9 mouse cellular contexts compared by ENCODE assay signal in the genomic region with DNA sequence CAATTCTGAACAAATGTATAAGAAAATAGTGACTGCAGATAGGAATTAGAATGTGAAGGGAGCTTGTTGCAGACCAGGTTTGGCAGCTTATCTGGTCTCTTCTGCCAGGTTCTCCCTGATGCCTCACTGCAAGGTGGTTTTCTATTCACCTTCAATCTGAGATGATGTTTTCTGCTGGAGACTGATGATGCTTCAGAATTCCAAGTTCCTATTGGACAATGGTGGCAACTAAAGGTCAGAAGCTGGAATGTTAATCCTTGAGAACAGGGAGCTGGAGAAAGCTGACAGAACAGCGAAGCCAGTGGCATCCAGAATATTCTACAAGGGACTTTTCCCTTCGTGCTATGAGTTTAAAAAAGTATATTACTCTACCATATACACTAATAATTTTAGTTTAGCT. TPM values are rescaled to one million over a fixed set of nuclear protein-coding genes. Genes with fewer than 3 reads are reported as not detected.
DNase-seq lines count a peak whose midpoint lies in the region; ATAC-seq and TF ChIP-seq lines count a peak whose summit lies in the region.
"Had no signal": no experiment of that assay in that cellular context is flagged by ENCODE, and none has a peak within 500 bp of the region (broad histone marks: within the 10 kb centered on the region; RNA-seq: fewer than 3 reads in every experiment).

No protein-coding gene starts in this region.

- 49% methylated on average over 2 of the region's 2 CpGs for WGBS in liver, adult 2 months
- 36% methylated on average over 2 of the region's 2 CpGs for WGBS in liver, postnatal 0 days (ENCODE audit: insufficient replicate concordance)
- WGBS in midbrain, postnatal 0 days = 29% methylated on average over 2 of the region's 2 CpGs

- H3K79me2 ChIP-seq in liver, adult 2 months (ENCODE audit: control insufficient read depth, insufficient read depth, low read length) = no peaks in the 10 kb centered on the region

- DNase-seq in cerebellum, adult 11 months = peak; percentile 10
- DNase-seq in cerebellum, adult 11-12 months = no peak
- peak; percentile 47 for DNase-seq in liver, adult 2 months (ENCODE audit: extremely low read depth, low read depth, low spot score)
- DNase-seq in liver, postnatal 0 days = no peak
- peak; percentile 58 for DNase-seq in embryo, embryonic 10 days (ENCODE audit: low spot score)
- peak; percentile 74 for DNase-seq in midbrain, postnatal 0 days (ENCODE audit: low spot score)
- DNase-seq in thymus, postnatal 36 days = no peak
- no peak for DNase-seq in gastrocnemius, adult 8-10 months (ENCODE audit: low spot score in 2 of 2)

- H3K4me2 ChIP-seq in liver, postnatal 0 days (ENCODE audit: low read depth, low read length) = no peak overlapping the region
- no peak overlapping the region for H3K4me2 ChIP-seq in midbrain, postnatal 0 days (ENCODE audit: low read depth, low read length, poor library complexity, severe bottlenecking)

- no peaks in the 10 kb centered on the region for H3K27me3 ChIP-seq in liver, adult 2 months (ENCODE audit: control insufficient read depth, insufficient read depth, low read length)
- peaks cover 7% of the 10 kb centered on the region; the same call in 1 of the 2 replicates for H3K27me3 ChIP-seq in liver, postnatal 0 days (ENCODE audit: insufficient read depth, low read length)
- no peaks in the 10 kb centered on the region for H3K27me3 ChIP-seq in midbrain, postnatal 0 days (ENCODE audit: insufficient read depth, low read length)

- H3K4me3 ChIP-seq in liver, adult 2 months (ENCODE audit: insufficient read depth, low read depth, low read length) = no peak overlapping the region
- no peak overlapping the region for H3K4me3 ChIP-seq in liver, postnatal 0 days (ENCODE audit: low read depth, low read length)
- no peak overlapping the region for H3K4me3 ChIP-seq in midbrain, postnatal 0 days (ENCODE audit: low read depth, low read length)

- no peaks in the 10 kb centered on the region for H3K9me3 ChIP-seq in liver, postnatal 0 days (ENCODE audit: low read length)
- no peaks in the 10 kb centered on the region for H3K9me3 ChIP-seq in midbrain, postnatal 0 days (ENCODE audit: low read length)

- TF ChIP-seq CTCF in liver, adult 2 months (IDR thresholded peaks at IDR 0.05; ENCODE audit: low read depth, low read length) = no peak
- TF ChIP-seq CTCF in liver, postnatal 0 days (IDR thresholded peaks at IDR 0.05; ENCODE audit: low read depth) = no peak
- TF ChIP-seq CTCF in midbrain, postnatal 0 days (IDR thresholded peaks at IDR 0.05) = no peak

- ATAC-seq in liver, postnatal 0 days = no peak
- peak; percentile 66; the same call in 1 of the 2 replicates for ATAC-seq in midbrain, postnatal 0 days (ENCODE audit: low FRiP score)

- no peak for TF ChIP-seq EP300 in liver, postnatal 0 days (IDR thresholded peaks at IDR 0.05; ENCODE audit: low read depth)

- H3K4me1 ChIP-seq in liver, adult 2 months (ENCODE audit: control insufficient read depth, insufficient read depth, low read length) = peaks cover 9% of the 10 kb centered on the region; the same call in 1 of the 2 replicates
- H3K4me1 ChIP-seq in liver, postnatal 0 days (ENCODE audit: insufficient read depth) = no peaks in the 10 kb centered on the region
- H3K4me1 ChIP-seq in midbrain, postnatal 0 days (ENCODE audit: insufficient read depth, low read length) = no peaks in the 10 kb centered on the region

- no peak for TF ChIP-seq POLR2A in liver, adult 2 months (IDR thresholded peaks at IDR 0.05; ENCODE audit: extremely low read depth, insufficient read depth, low read length)

- no peaks in the 10 kb centered on the region for H3K36me3 ChIP-seq in liver, adult 2 months (ENCODE audit: control insufficient read depth, insufficient read depth, low read length)
- no peaks in the 10 kb centered on the region for H3K36me3 ChIP-seq in liver, postnatal 0 days (replicated peaks; ENCODE audit: insufficient read depth, low read length)
- no peaks in the 10 kb centered on the region for H3K36me3 ChIP-seq in midbrain, postnatal 0 days (ENCODE audit: insufficient read depth, low read length)

- no peak overlapping the region for H3K27ac ChIP-seq in liver, adult 2 months (replicated peaks; ENCODE audit: insufficient read depth, low read depth, low read length)
- no peak overlapping the region for H3K27ac ChIP-seq in liver, postnatal 0 days (ENCODE audit: low read depth)
- no peak overlapping the region for H3K27ac ChIP-seq in midbrain, postnatal 0 days (ENCODE audit: low read depth, low read length)

- H3K9ac ChIP-seq in liver, adult 2 months (ENCODE audit: low read depth, low read length) = no peak overlapping the region
- no peak overlapping the region for H3K9ac ChIP-seq in liver, postnatal 0 days (replicated peaks)
- no peak overlapping the region for H3K9ac ChIP-seq in midbrain, postnatal 0 days (replicated peaks; ENCODE audit: low read length, poor library complexity, severe bottlenecking)

RNA-seq across cellular contexts. Expression of a gene that starts 3.0 kb away (rescaled TPM):
- 0.46 and 0.47 TPM in 2 replicates for total RNA-seq in liver, adult 2 months (2014; rRNA removed)
- polyA plus RNA-seq in liver, adult 2 months (2012; rRNA removed) = 0.22 TPM in 1 of 2 replicates, not detected in the other
- polyA plus RNA-seq in liver, postnatal 0 days (2015; fragmentation: Nextera tagmentation; extraction: Ambion mirVana) = 2.2 and 3.4 TPM in 2 replicates
- total RNA-seq in midbrain, postnatal 0 days (2014; rRNA removed) = not detected in 2 replicates
- not detected in 2 replicates for polyA plus RNA-seq in midbrain, postnatal 0 days (2015; fragmentation: Nextera tagmentation; extraction: Ambion mirVana)
- total RNA-seq in gastrocnemius, adult 8-10 months (2022) = not detected
- total RNA-seq: layer of hippocampus, postnatal 25 days had no signal

RNA-seq across cellular contexts. Expression of a gene that starts 10.1 kb away (rescaled TPM):
- not detected in 2 replicates for total RNA-seq in liver, adult 2 months (2014; rRNA removed)
- polyA plus RNA-seq in liver, adult 2 months (2012; rRNA removed) = not detected in 2 replicates
- polyA plus RNA-seq in liver, postnatal 0 days (2015; fragmentation: Nextera tagmentation; extraction: Ambion mirVana) = not detected in 2 replicates
- total RNA-seq in midbrain, postnatal 0 days (2014; rRNA removed) = not detected in 2 replicates
- not detected in 2 replicates for polyA plus RNA-seq in midbrain, postnatal 0 days (2015; fragmentation: Nextera tagmentation; extraction: Ambion mirVana)
- not detected for total RNA-seq in gastrocnemius, adult 8-10 months (2022)
- total RNA-seq: layer of hippocampus, postnatal 25 days had no signal

RNA-seq across cellular contexts. Expression of a gene that starts 22.2 kb away (rescaled TPM):
- not detected in 2 replicates for total RNA-seq in liver, adult 2 months (2014; rRNA removed)
- polyA plus RNA-seq in liver, adult 2 months (2012; rRNA removed) = not detected in 2 replicates
- polyA plus RNA-seq in liver, postnatal 0 days (2015; fragmentation: Nextera tagmentation; extraction: Ambion mirVana) = not detected in 2 replicates
- not detected in 2 replicates for total RNA-seq in midbrain, postnatal 0 days (2014; rRNA removed)
- polyA plus RNA-seq in midbrain, postnatal 0 days (2015; fragmentation: Nextera tagmentation; extraction: Ambion mirVana) = 0.02 TPM in 1 of 2 replicates, not detected in the other
- total RNA-seq in gastrocnemius, adult 8-10 months (2022) = not detected
- total RNA-seq: layer of hippocampus, postnatal 25 days had no signal

RNA-seq across cellular contexts. Expression of a gene that starts 29.2 kb away (rescaled TPM):
- not detected in 2 replicates for total RNA-seq in liver, adult 2 months (2014; rRNA removed)
- not detected in 2 replicates for polyA plus RNA-seq in liver, adult 2 months (2012; rRNA removed)
- not detected in 2 replicates for polyA plus RNA-seq in liver, postnatal 0 days (2015; fragmentation: Nextera tagmentation; extraction: Ambion mirVana)
- not detected in 2 replicates for total RNA-seq in midbrain, postnatal 0 days (2014; rRNA removed)
- polyA plus RNA-seq in midbrain, postnatal 0 days (2015; fragmentation: Nextera tagmentation; extraction: Ambion mirVana) = not detected in 2 replicates
- not detected for total RNA-seq in gastrocnemius, adult 8-10 months (2022)
- total RNA-seq: layer of hippocampus, postnatal 25 days had no signal

RNA-seq across cellular contexts. Expression of a gene that starts 29.4 kb away (rescaled TPM):
- not detected in 2 replicates for total RNA-seq in liver, adult 2 months (2014; rRNA removed)
- polyA plus RNA-seq in liver, adult 2 months (2012; rRNA removed) = not detected in 2 replicates
- not detected in 2 replicates for polyA plus RNA-seq in liver, postnatal 0 days (2015; fragmentation: Nextera tagmentation; extraction: Ambion mirVana)
- total RNA-seq in midbrain, postnatal 0 days (2014; rRNA removed) = not detected in 2 replicates
- not detected in 2 replicates for polyA plus RNA-seq in midbrain, postnatal 0 days (2015; fragmentation: Nextera tagmentation; extraction: Ambion mirVana)
- not detected for total RNA-seq in gastrocnemius, adult 8-10 months (2022)
- total RNA-seq: layer of hippocampus, postnatal 25 days had no signal

Comparison
In these comparisons a context has a peak if more than half of its experiments do, and no peak if none do; other contexts are left out.
1. DNase-seq: peak in cerebellum, adult 11 months (single experiment), liver, adult 2 months (single experiment), embryo, embryonic 10 days (single experiment) and midbrain, postnatal 0 days (single experiment); none in cerebellum, adult 11-12 months (single experiment), liver, postnatal 0 days (single experiment), thymus, postnatal 36 days (0 of 2) and gastrocnemius, adult 8-10 months (0 of 2).